Mouse (Mus musculus): Measurements from ENCODE around the gene Birc5. TPM values are rescaled to one million over a fixed set of nuclear protein-coding genes. Genes with fewer than 3 reads are reported as not detected.

Birc5 gene
- 1.7 to 3.1 TPM (median 2.4 TPM) in 4 replicates for total RNA-seq (2023)

GRCm38 (mm10) chr11:117848985-117849671, at the start of gene Birc5:
Gene Birc5, plus strand, starts transcription at chr11:117849251.

GRCm38 (mm10) chr11:117809407-117810311, 39.4 kb upstream of the Birc5 start, which contains the start of the genes Gm20708 and Syngr2:
Gene Gm20708, plus strand, starts transcription at chr11:117809668.
Gene Syngr2, plus strand, starts transcription at chr11:117809668.

GRCm38 (mm10) chr11:117825333-117826101, 23.5 kb upstream of the Birc5 start, which contains the start of the genes Afmid and Tk1:
Gene Afmid, plus strand, starts transcription at chr11:117825924.
Gene Tk1, minus strand, starts transcription at chr11:117826092.

GRCm38 (mm10) chr11:117860601-117861000, 11.6 kb downstream of the Birc5 start, which contains the start of gene Tmem235:
Gene Tmem235, plus strand, starts transcription at chr11:117860752.

GRCm38 (mm10) chr11:117872861-117873608, 24.0 kb downstream of the Birc5 start, which contains the start of gene Tha1:
Gene Tha1, minus strand, starts transcription at chr11:117873481.

Other genes with a start within 250 kb of the Birc5 start
- gene Tnrc6c, start 195.0 kb upstream of the Birc5 start, total RNA-seq (2023): 79.3 to 87.5 TPM (median 84.2 TPM) in 4 replicates
- gene Tmc8, start 67.2 kb upstream of the Birc5 start, total RNA-seq (2023): 55.5 to 74.8 TPM (median 63.6 TPM) in 4 replicates
- 146 to 159 TPM (median 153 TPM) in 4 replicates for gene Tmc6, start 67.1 kb upstream of the Birc5 start, total RNA-seq (2023)
- gene 6030468B19Rik, start 51.6 kb upstream of the Birc5 start, total RNA-seq (2023): 1.5 to 3.9 TPM (median 2.2 TPM) in 4 replicates
- gene Gm20708, start 39.6 kb upstream of the Birc5 start, total RNA-seq (2023): 9.7 to 12.9 TPM (median 11.1 TPM) in 4 replicates
- gene Syngr2, start 39.6 kb upstream of the Birc5 start, total RNA-seq (2023): 188 to 203 TPM (median 197 TPM) in 4 replicates
- gene Afmid, start 23.3 kb upstream of the Birc5 start, total RNA-seq (2023): 29.6 to 35.1 TPM (median 30.2 TPM) in 4 replicates
- 40.1 to 47.4 TPM (median 41.8 TPM) in 4 replicates for gene Tk1, start 23.2 kb upstream of the Birc5 start, total RNA-seq (2023)
- gene Tmem235, start 11.5 kb downstream of the Birc5 start, total RNA-seq (2023): not detected in 4 replicates
- 2.1 to 2.6 TPM (median 2.3 TPM) in 4 replicates for gene Tha1, start 24.2 kb downstream of the Birc5 start, total RNA-seq (2023)
- 46.7 to 57.5 TPM (median 52.7 TPM) in 4 replicates for gene Socs3, start 120.8 kb downstream of the Birc5 start, total RNA-seq (2023)
- 42.4 to 46.0 TPM (median 43.7 TPM) in 4 replicates for gene Pgs1, start 137.0 kb downstream of the Birc5 start, total RNA-seq (2023)